Mouse (Mus musculus) kidney, adult 2 months (tissue): ENCODE data around the gene C1qtnf7. TPM values are rescaled to one million over a fixed set of nuclear protein-coding genes. Genes with fewer than 3 reads are reported as not detected.

Source experiments
- DNase-seq: peaks from one replicate; pipeline ENCODE4 v3.0.0; 2021
- H3K27ac ChIP-seq: fragments of 200-500 bp; 2 replicates; pipeline ENCODE4 v1.5.1; 2012; ENCODE audit warnings: low read depth, low read length, control low read depth, inconsistent platforms; ENCODE audit not compliant: insufficient read depth
- H3K27me3 ChIP-seq: fragments of 200-500 bp; replicated peaks from 2 replicates; pipeline ENCODE4 v1.6.1; 2012; ENCODE audit warnings: mild to moderate bottlenecking, moderate library complexity, low read length, inconsistent platforms; ENCODE audit not compliant: control insufficient read depth, insufficient read depth
- H3K36me3 ChIP-seq: fragments of 200-500 bp; 2 replicates; pipeline ENCODE4 v1.6.1; 2012; ENCODE audit warnings: mild to moderate bottlenecking, moderate library complexity, low read length, inconsistent platforms; ENCODE audit not compliant: control insufficient read depth, insufficient read depth
- H3K4me1 ChIP-seq: fragments of 200-500 bp; 2 replicates; pipeline ENCODE4 v1.6.1; 2011; ENCODE audit warnings: low read length; ENCODE audit not compliant: control insufficient read depth, insufficient read depth
- H3K4me3 ChIP-seq: fragments of 200-500 bp; 2 replicates; pipeline ENCODE4 v1.5.1; 2011; ENCODE audit warnings: mild to moderate bottlenecking, low read depth, low read length, control low read depth; ENCODE audit not compliant: insufficient read depth
- CTCF ChIP-seq: fragments of 200-500 bp; conservative IDR thresholded peaks from 2 replicates; pipeline ENCODE4 v1.5.1; 2011; ENCODE audit warnings: low read depth, mild to moderate bottlenecking, control low read depth, low read length, moderate library complexity, mixed read lengths; ENCODE audit not compliant: insufficient read depth, insufficient read length
- POLR2A ChIP-seq: fragments of 200-500 bp; IDR thresholded peaks from one replicate; pipeline ENCODE4 v1.6.1; 2011; ENCODE audit warnings: low read depth, low read length, control low read depth
- WGBS: fragments of 180-500 bp; shearing (Covaris S2); methylation state at CpG from one replicate; pipeline ENCODE4 v1.1.7; 2018; 5-methylcytosine and 5-hydroxymethylcytosine counted together
- polyA plus RNA-seq: library from polyadenylated mRNA; depleted of rRNA; stranded (reverse); fragments of >200 nt; gene quantifications from 2 replicates; pipeline ENCODE4 v1.2.3, GENCODE M21; 2012

Gene C1qtnf7
- polyA plus RNA-seq, 1 experiment, result 4.0 TPM

DNA sequence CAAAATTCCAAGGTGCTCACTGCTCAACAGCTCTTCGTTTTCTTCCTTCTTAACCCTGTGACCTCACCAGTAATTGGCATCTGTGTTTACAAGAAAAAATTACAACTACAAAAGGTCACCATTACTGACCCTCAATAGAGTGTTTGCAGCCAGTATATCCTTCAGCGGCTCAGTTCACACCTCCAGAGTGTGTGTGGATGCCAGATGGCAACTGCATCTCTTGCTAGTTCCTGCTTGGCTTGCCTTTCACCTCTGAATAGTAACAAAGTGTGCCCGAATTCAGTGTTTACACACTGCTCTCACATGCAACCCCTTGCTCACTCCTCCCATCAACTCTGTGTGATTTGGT, 23.8 kb downstream of the C1qtnf7 start:
- no peak for TF ChIP-seq CTCF
- no peak for TF ChIP-seq POLR2A
- H3K27me3 ChIP-seq, result no peaks in the 10 kb centered on the region
- no peak overlapping the region for H3K4me3 ChIP-seq
- no peak overlapping the region for H3K27ac ChIP-seq
- H3K36me3 ChIP-seq, result no peaks in the 10 kb centered on the region
- WGBS, result 30% methylated on average over 3 of the region's 3 CpGs
- DNase-seq, result no peak
- H3K4me1 ChIP-seq, result no peaks in the 10 kb centered on the region

DNA sequence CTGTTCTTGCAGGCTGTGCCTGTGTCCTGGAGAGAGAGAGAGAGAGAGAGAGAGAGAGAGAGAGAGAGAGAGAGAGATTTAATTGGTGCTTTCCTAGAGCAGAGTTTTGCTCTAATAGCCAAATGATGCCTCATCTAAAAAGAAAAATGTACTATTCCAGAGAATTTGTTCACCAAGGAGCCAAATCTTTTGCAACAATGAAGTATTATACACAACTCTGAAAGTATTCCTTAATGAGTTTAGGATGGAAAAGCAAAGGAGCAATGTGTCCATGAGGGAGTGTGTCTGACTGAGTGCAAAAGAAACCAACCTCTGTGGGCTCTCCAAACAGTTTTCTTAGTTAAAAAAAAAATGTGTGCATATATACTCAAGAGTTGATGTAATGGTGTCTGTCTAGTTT, 24.5 kb downstream of the C1qtnf7 start:
- no peaks in the 10 kb centered on the region for H3K27me3 ChIP-seq

GRCm38 (mm10) chr5:43541492-43541891, 26.2 kb downstream of the C1qtnf7 start:
- DNase-seq, result no peak
- TF ChIP-seq POLR2A (no peak), CTCF (no peak)
- 95% methylated on average over 5 of the region's 5 CpGs for WGBS
- Histone ChIP-seq H3K4me1 (no peaks in the 10 kb centered on the region), H3K27me3 (no peaks in the 10 kb centered on the region), H3K27ac (no peak overlapping the region), H3K4me3 (no peak overlapping the region), H3K36me3 (no peaks in the 10 kb centered on the region)

More for the DNA sequence above, 24.5 kb downstream of the C1qtnf7 start:
- H3K4me1 ChIP-seq, result no peaks in the 10 kb centered on the region
- TF ChIP-seq POLR2A (no peak), CTCF (no peak)
- H3K27ac ChIP-seq, result no peak overlapping the region
- no peak overlapping the region for H3K4me3 ChIP-seq
- no peaks in the 10 kb centered on the region for H3K36me3 ChIP-seq
- DNase-seq, result no peak

DNA sequence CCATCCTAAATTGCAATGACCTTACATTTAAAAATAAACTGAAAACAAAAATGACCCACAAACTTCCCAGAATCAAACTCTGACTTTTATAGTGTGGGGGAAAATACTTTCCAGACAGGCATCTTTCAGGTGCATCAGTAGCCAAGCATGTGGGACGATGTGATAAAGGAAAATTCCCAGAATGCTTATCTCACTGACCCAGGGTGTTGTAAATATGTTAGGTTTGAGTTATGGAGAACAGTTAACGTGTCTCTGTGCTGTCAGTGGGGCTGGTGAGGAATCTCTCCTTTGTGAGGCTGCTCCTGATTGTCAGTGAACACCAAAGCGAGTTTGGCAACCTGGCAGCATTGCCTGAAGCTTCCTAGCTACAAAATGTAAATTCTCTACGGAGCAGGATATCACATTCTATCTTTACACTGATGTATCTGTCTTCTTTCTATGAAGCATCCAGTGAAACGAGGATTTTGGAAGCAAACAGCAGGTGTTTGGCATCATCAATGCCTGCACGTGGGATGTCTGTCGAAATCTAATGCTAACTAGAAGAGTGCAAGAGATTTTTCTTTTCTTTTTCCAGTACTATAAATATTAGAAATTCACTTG, 27.0 kb downstream of the C1qtnf7 start:
- TF ChIP-seq POLR2A (no peak), CTCF (no peak)
- H3K27ac ChIP-seq, result no peak overlapping the region
- H3K4me3 ChIP-seq, result no peak overlapping the region
- no peak for DNase-seq
- 51% methylated on average over 7 of the region's 7 CpGs for WGBS
- H3K27me3 ChIP-seq, result no peaks in the 10 kb centered on the region
- H3K36me3 ChIP-seq, result no peaks in the 10 kb centered on the region
- H3K4me1 ChIP-seq, result no peaks in the 10 kb centered on the region

DNA sequence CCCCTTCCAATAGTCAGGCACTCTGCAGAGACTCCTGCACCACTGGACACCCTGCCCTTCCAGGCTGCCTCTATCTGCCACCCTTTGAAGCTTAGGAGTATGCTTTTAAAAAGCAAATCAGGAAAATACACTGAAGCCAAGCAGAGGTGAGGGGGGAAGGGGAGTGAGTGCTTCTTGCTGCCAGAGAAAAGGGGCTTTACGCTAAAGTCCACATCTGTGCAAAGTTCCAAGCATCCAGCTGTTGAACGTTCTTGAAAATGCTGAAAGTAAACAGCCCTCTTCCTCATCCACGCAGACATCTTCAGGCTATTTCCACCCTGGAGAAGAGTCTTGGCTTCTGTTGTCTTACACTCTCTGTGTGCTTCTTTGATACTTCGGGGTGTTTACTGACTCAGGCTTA, 34.6 kb downstream of the C1qtnf7 start:
- no peaks in the 10 kb centered on the region for H3K36me3 ChIP-seq
- no peaks in the 10 kb centered on the region; the same call in 1 of the 2 replicates for H3K4me1 ChIP-seq
- H3K4me3 ChIP-seq, result no peak overlapping the region
- DNase-seq, result no peak
- 46% methylated on average over 4 of the region's 4 CpGs for WGBS
- H3K27me3 ChIP-seq, result no peaks in the 10 kb centered on the region
- no peak for TF ChIP-seq POLR2A
- TF ChIP-seq CTCF, result no peak
- peak overlapping the region; percentile 15; the same call in 1 of the 2 replicates for H3K27ac ChIP-seq

DNA sequence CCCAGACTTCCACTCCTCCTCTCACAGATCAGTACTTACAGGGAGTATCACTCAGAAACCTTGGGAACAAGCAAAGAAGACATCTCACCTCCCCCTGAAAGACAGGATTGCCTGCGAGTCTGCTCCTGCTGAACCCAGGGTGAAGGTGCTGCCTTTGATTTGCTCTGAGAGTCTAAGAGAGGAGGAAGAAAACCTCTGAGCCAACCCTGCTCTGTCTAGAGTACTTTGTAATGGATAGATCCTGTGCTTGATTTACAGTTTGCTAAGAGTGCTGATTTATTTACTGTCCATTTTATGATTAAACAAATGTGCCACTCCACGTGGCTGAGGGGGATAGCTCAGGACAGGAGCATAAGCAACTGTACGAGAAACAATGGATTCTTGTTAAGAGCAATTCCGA, 35.1 kb downstream of the C1qtnf7 start:
- H3K27me3 ChIP-seq, result no peaks in the 10 kb centered on the region
- no peak for DNase-seq
- H3K36me3 ChIP-seq, result no peaks in the 10 kb centered on the region
- peak overlapping the region; percentile 15; the same call in 1 of the 2 replicates for H3K27ac ChIP-seq
- 32% methylated on average over 4 of the region's 4 CpGs for WGBS
- no peak overlapping the region for H3K4me3 ChIP-seq
- TF ChIP-seq CTCF, result no peak
- no peaks in the 10 kb centered on the region; the same call in 1 of the 2 replicates for H3K4me1 ChIP-seq

DNA sequence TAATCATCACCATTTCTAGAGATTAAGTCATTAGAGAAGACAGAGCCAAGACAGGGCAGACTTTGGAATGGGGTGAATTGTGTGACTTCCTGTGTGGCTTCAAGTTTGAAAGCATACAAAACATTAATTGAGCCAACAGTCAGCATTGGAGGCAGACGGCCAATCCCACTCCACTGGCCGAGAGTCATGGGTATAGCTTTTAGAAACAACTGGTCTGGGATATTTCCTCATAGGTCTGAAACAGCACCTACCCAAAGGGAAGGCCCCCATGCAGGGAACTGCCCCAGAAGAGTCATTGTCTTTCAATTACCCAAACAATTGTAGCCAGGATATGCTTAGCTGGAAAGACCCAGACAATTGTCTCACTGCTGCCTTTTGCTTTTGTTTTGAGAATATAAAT, 39.5 kb downstream of the C1qtnf7 start:
- Histone ChIP-seq H3K27ac (peak overlapping the region; percentile 77), H3K27me3 (no peaks in the 10 kb centered on the region), H3K36me3 (no peaks in the 10 kb centered on the region), H3K4me1 (no peaks in the 10 kb centered on the region; the same call in 1 of the 2 replicates), H3K4me3 (no peak overlapping the region)
- TF ChIP-seq POLR2A (no peak), CTCF (no peak)
- 25% methylated on average over 2 of the region's 2 CpGs for WGBS
- peak; percentile 67 for DNase-seq
